Mouse (Mus musculus): ENCODE results near the gene Dnttip2. TPM values are rescaled to one million over a fixed set of nuclear protein-coding genes. Genes with fewer than 3 reads are reported as not detected.

The Dnttip2 gene
- polyA plus RNA-seq, 1 experiment, result 45.8 TPM

GRCm38 (mm10) chr3:122322226-122322625, 48.0 kb downstream of the Dnttip2 start:
- TF ChIP-seq POLR2A (IDR thresholded peaks at IDR 0.05; ENCODE audit: borderline replicate concordance, low read depth, low read length) (no peak), CTCF (IDR thresholded peaks at IDR 0.05; ENCODE audit: low read depth, low read length) (no peak)
- Histone ChIP-seq H3K4me1 (ENCODE audit: control insufficient read depth, insufficient read depth, low read length) (no peaks in the 10 kb centered on the region), H3K4me3 (ENCODE audit: insufficient read depth, low read length) (no peak overlapping the region), H3K27ac (ENCODE audit: insufficient read depth, low read depth, low read length) (no peak overlapping the region)

GRCm38 (mm10) chr3:122323841-122324240, 49.7 kb downstream of the Dnttip2 start:
- no peak overlapping the region for H3K27ac ChIP-seq (ENCODE audit: insufficient read depth, low read depth, low read length)
- TF ChIP-seq POLR2A (IDR thresholded peaks at IDR 0.05; ENCODE audit: borderline replicate concordance, low read depth, low read length) (no peak), CTCF (IDR thresholded peaks at IDR 0.05; ENCODE audit: low read depth, low read length) (no peak)
- no peak overlapping the region for H3K4me3 ChIP-seq (ENCODE audit: insufficient read depth, low read length)
- H3K4me1 ChIP-seq (ENCODE audit: control insufficient read depth, insufficient read depth, low read length), result no peaks in the 10 kb centered on the region

- no peak overlapping the region for H3K27ac ChIP-seq (ENCODE audit: insufficient read depth, low read depth, low read length)
- TF ChIP-seq POLR2A (IDR thresholded peaks at IDR 0.05; ENCODE audit: borderline replicate concordance, low read depth, low read length) (no peak), CTCF (IDR thresholded peaks at IDR 0.05; ENCODE audit: low read depth, low read length) (no peak)
- no peak overlapping the region for H3K4me3 ChIP-seq (ENCODE audit: insufficient read depth, low read length)
- no peaks in the 10 kb centered on the region for H3K4me1 ChIP-seq (ENCODE audit: control insufficient read depth, insufficient read depth, low read length)
Measured at GRCm38 (mm10) chr3:122324528-122324927, 50.3 kb downstream of the Dnttip2 start.

GRCm38 (mm10) chr3:122330484-122330883, 56.3 kb downstream of the Dnttip2 start:
- H3K4me3 ChIP-seq (ENCODE audit: insufficient read depth, low read length), result no peak overlapping the region
- peaks cover 5% of the 10 kb centered on the region; the same call in 1 of the 2 replicates for H3K4me1 ChIP-seq (ENCODE audit: control insufficient read depth, insufficient read depth, low read length)
- no peak for TF ChIP-seq POLR2A (IDR thresholded peaks at IDR 0.05; ENCODE audit: borderline replicate concordance, low read depth, low read length)
- no peak for TF ChIP-seq CTCF (IDR thresholded peaks at IDR 0.05; ENCODE audit: low read depth, low read length)
- H3K27ac ChIP-seq (ENCODE audit: insufficient read depth, low read depth, low read length), result no peak overlapping the region

- no peak overlapping the region for H3K27ac ChIP-seq (ENCODE audit: insufficient read depth, low read depth, low read length)
- H3K4me1 ChIP-seq (ENCODE audit: control insufficient read depth, insufficient read depth, low read length), result peaks cover 5% of the 10 kb centered on the region; the same call in 1 of the 2 replicates
- no peak overlapping the region for H3K4me3 ChIP-seq (ENCODE audit: insufficient read depth, low read length)
- TF ChIP-seq POLR2A (IDR thresholded peaks at IDR 0.05; ENCODE audit: borderline replicate concordance, low read depth, low read length) (no peak), CTCF (IDR thresholded peaks at IDR 0.05; ENCODE audit: low read depth, low read length) (no peak)
Measured at GRCm38 (mm10) chr3:122333493-122333892, 59.3 kb downstream of the Dnttip2 start.

- Histone ChIP-seq H3K4me3 (ENCODE audit: insufficient read depth, low read length) (no peak overlapping the region), H3K4me1 (ENCODE audit: control insufficient read depth, insufficient read depth, low read length) (peaks cover 5% of the 10 kb centered on the region; the same call in 1 of the 2 replicates), H3K27ac (ENCODE audit: insufficient read depth, low read depth, low read length) (no peak overlapping the region)
- TF ChIP-seq CTCF (IDR thresholded peaks at IDR 0.05; ENCODE audit: low read depth, low read length) (no peak), POLR2A (IDR thresholded peaks at IDR 0.05; ENCODE audit: borderline replicate concordance, low read depth, low read length) (no peak)
Measured at GRCm38 (mm10) chr3:122333902-122334301, 59.7 kb downstream of the Dnttip2 start.

GRCm38 (mm10) chr3:122334375-122334774, 60.2 kb downstream of the Dnttip2 start:
- no peak overlapping the region for H3K27ac ChIP-seq (ENCODE audit: insufficient read depth, low read depth, low read length)
- TF ChIP-seq POLR2A (IDR thresholded peaks at IDR 0.05; ENCODE audit: borderline replicate concordance, low read depth, low read length) (no peak), CTCF (IDR thresholded peaks at IDR 0.05; ENCODE audit: low read depth, low read length) (no peak)
- peaks cover 8% of the 10 kb centered on the region; the same call in 1 of the 2 replicates for H3K4me1 ChIP-seq (ENCODE audit: control insufficient read depth, insufficient read depth, low read length)
- no peak overlapping the region for H3K4me3 ChIP-seq (ENCODE audit: insufficient read depth, low read length)

Other genes with a start within 250 kb of the Dnttip2 start
- not detected in 2 replicates for gene Abca4, start 229.9 kb upstream of the Dnttip2 start, polyA plus RNA-seq (2012; ENCODE audit: insufficient read depth, insufficient read length, missing spikeins)
- gene Gclm, start 28.8 kb upstream of the Dnttip2 start, polyA plus RNA-seq (2012; ENCODE audit: insufficient read depth, insufficient read length, missing spikeins), result 305 and 316 TPM in 2 replicates
- 6.8 and 9.8 TPM in 2 replicates for gene Bcar3, start 19.7 kb downstream of the Dnttip2 start, polyA plus RNA-seq (2012; ENCODE audit: insufficient read depth, insufficient read length, missing spikeins)